Mouse (Mus musculus) brain, adult 2 months (tissue): Measurements from ENCODE around the gene Cbr3.
"Not testable (repeated sequence)": the region's sequence is repeated elsewhere in the genome, so short reads cannot be mapped to it uniquely, and the experiment has no call there.

Source experiments
- DNase-seq: peaks from one replicate; pipeline ENCODE4 v3.0.0; 2011; ENCODE audit warnings: low read depth, low spot score

Gene Cbr3

DNA sequence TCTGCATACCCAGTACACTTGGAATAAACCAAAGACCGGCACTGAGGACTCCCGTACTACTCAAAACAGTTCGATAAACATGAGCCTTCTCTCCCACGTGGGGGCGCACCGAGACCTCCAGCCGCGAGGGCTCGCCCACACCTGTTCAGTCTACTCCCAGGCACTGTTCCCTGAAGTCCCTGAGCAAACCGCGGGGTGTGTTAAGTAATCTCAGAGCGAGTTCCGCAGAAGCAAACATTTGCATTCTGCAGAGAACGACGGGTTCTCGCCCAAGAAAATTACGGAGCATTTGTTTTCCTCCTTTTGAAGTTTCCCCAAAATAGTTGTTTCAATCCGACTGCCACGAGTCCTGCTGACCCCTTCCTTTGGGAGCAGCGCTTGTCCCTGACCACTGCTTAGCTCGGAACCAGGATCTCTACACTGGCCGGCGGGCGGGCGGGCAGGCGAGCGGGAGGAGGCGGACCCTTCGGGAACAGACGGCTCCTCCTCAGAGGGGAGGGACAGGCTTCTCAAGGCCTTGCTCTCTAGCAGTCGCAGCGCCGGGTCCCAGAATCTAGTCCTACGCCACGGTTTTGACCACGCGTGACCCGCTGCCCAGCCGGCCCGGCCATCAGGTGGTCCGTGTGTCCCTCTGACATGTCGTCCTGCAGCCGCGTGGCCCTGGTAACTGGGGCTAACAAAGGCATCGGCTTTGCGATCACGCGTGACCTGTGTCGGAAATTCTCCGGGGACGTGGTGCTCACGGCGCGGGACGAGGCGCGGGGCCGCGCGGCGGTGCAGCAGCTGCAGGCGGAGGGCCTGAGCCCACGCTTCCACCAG lies at the start of gene Cbr3:
Gene Cbr3, plus strand, starts transcription at position 527 of the 819 bp plus-strand sequence.
- peak; percentile 81 for DNase-seq

DNA sequence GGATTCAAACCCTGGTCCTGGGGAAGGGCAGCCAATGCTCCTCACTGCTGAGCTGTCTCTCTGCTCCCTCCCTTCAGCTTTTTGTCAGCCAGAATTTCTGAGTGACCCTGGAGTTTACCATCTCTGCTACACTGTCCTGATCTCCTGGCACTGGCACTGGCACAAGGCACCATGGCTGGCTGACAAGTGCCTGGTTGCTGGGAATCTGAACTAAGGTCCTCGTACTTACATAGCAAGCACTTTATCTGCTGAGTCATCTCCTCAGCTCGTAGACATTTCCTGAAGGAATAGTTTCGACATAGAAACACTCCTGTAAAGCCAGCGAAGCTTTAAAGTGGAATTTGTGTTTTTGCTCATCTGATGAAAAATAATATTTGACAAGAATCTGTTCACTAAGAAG lies 39.0 kb upstream of the Cbr3 start:
- DNase-seq = no peak

DNA sequence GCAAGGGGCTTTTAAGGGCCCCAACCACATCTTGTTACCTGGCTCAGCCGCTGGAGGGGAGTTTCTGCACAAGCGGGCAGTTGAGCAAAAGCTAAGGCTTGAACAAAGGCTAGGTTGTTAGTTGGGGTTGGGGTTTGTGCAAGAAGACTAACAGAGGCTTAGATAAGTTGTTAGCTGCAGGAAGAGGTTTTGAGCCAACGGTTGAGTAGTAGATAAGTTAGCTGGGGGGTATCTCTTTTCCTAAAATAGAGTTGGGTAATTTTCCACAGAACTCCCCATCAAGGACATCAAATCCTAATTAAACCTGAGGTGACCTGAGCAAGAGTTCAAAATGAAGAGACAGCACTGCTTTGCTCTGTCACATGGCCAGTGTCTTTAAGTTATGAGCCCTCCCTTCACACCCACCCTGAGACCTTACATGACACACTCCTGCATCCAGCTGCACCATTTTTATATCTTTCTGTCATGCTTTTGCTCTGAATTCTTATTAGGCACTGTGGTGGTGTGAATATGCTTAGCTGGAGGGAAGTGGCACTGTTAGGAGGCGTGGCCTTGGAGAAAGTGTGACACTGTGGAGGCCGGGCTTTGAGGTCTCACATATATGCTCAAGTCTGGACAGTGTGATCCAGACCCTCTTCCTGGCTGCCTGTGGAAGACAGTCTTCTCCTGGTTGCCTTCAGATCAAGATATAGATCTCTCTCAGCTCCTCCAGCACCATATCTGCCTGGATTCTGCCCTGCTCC lies 34.4 kb upstream of the Cbr3 start:
- no peak for DNase-seq

DNA sequence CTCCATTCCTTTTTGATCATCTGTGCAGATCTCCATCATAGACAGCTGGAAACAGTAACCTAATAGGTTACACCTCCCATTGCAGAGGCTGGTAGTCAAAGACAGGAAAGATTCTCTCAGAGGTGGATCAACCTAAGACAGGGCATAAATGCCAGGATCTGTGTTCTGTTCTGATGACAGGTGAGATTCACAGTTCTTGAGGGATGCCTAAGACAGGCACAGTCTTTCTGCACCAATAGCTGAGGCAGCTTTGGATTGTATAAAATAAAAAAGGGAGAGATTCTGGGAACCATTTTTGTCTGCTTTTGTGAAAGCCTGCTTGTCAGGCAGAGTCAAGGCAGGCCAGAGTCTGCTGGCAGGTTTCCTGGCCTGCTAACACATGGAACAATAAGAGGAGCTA lies 15.0 kb upstream of the Cbr3 start:
- DNase-seq = no peak

DNA sequence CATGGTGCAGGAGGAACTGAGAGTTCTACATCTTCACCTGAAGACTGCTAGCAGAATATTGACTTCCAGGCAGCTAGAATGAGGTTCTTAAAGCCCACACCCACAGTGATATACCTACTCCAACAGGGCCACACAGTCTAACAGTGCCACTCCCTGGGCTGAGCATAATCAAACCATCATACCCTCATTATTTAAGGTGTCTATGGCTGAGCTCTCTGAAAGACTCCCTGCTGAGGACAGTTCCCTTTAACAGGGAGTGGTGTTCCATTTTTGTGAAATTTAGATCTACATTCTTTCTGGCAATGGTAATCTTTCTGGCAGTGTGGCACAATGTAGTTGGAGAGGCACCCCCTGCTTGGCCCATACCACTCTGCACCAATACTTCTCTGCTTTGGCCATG lies 13.5 kb upstream of the Cbr3 start:
- no peak for DNase-seq

DNA sequence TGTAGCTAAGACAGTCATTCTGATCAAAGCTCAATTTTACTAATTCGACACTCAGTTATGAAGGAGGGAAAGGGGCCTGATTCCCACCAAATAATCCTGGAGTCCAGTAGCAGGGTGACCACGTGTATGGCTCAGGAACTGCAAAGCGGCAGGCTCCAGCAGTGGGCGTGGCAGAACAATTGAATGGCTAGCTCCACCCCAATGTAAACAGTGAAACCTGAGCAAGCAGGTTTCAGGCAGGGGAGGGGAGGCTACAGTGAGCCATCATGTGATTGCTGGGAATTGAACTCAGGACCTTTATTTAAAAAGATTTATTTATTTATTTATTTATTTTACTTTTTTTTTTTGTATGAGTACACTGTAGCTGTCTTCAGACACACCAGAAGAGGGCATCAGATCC lies 12.5 kb upstream of the Cbr3 start:
- DNase-seq = not testable (repeated sequence)

DNA sequence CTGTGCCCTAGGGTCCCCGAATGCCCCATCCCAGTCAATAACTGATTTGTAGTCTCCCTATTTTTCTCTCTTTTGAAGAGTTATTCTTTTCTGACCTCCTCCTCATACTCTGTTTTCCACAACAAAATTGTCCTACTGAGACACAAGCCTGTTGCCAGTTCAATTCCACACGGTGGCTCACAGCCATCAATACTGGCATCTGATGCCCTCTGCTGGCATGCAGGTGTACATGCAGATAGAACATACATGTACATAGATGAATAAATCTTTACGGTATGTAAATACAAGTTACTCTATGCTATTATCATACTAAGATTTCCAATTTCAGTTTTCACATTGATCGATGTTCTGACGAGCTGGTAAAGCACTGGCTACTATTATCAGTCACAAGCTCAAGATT lies 12.0 kb upstream of the Cbr3 start:
- DNase-seq = peak; percentile 16

DNA sequence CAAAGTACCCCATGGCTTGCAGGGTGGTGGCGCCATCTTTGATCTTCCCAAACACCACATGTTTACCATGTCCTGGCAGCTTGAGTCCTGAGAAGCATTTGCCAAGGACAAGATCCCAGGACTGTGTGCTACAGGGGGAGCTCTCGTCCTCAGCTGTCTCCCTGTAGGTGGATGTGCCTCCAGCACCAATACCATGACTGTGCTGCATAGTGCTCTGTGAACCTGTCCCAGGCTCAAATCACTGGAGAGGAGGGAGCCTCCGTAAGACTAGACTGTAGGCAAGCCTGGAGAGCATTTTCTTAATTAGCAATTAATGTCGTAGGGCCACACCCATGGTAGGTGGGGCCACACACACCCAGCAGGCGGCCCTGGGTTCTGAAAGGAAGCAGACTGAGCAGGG lies 6.6 kb upstream of the Cbr3 start:
- no peak for DNase-seq

DNA sequence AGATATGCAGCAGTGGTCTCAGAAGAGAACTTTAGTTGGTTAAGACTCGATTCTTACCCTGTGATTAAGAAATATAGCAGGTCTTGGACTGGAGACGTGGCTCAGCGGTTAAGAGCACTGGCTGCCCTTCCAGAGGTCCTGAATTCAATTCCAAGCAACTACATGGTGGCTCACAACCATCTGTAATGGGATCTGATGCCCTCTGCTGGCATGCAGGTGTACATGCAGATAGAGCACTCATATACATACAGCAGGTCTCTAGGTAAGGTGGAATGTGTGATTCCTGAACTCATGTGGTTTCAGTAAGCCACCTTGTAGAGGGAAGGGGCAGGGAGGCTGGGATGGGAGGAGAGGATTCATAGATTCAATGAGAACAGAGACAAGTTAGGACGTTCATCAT lies 4.8 kb upstream of the Cbr3 start:
- DNase-seq = no peak

DNA sequence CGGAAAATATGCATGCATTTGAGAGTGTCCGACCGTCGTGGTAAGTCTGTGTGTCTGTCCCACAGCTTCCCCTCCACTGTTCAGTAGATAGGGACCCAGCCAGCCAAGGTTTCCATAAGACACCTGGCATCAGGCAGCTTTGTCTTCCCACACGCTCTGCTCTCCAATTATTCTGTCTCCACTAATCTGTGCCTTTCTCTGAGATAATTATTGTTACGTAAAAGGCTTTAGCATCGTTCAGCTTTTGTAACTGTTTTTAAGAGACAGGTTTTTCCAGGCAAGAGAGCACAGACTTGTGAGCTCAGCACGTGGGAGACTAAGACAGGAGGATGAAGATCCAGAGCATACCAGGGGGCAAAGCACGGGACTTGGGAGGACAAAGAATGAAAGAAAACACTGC lies 3.9 kb upstream of the Cbr3 start:
- DNase-seq = peak; percentile 78

DNA sequence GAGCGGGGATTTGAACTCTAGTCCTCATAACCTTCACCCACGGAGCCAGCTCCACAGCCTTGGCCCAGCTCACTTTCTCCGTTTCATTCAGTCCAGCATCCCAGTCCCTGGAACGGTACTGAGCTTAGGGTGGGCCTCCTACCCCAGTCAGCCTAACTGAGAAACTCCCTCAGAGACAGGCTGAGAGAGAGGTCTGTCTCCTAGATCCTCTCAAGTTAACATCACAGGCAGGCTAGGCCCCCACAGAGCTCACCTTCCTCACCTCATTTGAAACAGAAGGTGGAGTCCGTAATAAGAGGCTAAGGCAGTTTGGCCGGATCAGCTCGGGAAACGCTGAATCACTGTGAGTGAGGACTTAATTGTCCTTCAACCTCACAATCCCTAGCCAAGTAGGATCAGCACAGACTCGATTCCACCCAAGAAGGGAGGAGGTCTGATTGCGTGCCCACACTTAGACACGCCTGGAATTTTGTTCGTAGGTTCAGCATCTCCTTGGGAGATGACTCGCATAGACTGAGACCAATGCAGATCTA lies 793 bp upstream of the Cbr3 start:
- DNase-seq = no peak

DNA sequence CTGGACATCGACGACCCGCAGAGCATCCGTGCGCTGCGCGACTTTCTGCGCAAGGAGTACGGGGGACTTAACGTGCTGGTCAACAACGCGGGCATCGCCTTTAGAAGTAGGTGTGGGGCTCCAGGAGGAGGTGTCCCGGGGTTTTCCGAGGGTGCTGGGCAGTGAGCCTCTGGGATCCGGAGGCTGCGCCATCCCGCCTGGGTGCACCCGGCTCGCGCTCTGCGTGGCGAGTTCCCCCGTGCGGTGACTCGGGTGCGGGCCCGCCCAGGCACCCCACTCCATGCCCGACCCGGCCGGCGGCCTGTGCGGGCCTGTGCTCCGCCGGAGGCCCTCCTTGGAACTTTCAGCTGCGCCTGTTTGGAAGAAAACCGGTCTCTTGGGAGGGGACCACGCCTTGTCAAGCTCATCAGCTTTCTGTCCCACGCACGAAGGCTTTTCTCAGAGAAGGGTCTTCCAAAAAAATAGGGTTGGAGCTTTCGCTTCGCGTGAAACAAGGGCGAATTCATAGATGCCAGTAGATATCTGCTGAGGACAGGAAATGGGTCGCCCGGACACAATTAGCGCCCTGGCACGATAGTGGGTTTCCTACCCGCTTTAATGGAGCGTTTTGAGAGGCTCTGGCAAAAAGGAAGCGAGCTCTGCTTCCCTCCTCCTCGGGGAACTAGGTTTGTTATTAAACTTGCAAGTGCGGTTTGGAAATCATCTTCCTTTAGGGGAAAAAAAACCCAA lies 657 bp downstream of the Cbr3 start:
- peak; percentile 10 for DNase-seq

DNA sequence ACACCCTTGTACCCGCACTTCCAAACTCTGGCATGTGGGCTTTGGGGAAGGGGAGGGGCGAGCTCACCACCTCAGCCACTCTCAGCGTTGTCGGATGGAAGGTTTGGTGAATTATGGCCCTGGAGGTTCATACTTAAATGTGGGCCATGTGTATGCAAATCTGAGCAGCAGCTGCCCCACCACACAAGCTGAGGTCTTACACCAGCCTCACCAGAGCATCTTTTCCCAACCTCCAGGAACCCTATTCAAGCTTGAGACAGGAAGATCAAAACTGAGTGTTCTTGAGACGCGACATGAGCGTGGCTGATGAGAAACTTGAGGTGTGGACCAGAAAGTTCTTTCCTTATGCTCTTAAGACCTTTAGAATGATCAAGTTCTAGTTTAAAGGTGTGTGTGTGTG lies 1.4 kb downstream of the Cbr3 start:
- DNase-seq = no peak

DNA sequence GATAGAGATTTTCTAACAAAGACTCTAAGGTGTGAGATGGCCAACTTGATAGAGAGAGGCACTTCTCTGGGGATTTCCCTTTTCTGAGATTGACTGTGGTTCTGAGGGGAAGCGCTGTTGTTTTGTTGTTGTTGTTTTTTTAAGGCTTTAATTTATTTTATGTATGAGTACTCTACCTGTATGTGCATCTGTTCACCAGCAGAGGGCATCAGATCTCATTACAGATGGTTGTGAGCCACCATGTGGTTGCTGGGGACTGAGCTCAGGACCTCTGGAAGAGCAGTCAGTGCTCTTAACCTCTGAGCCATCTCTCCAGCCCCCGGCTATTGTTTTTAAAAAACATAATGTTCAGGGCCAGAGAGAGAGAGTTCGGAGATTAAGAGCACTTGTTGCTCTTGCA lies 2.8 kb downstream of the Cbr3 start:
- DNase-seq = not testable (repeated sequence)

DNA sequence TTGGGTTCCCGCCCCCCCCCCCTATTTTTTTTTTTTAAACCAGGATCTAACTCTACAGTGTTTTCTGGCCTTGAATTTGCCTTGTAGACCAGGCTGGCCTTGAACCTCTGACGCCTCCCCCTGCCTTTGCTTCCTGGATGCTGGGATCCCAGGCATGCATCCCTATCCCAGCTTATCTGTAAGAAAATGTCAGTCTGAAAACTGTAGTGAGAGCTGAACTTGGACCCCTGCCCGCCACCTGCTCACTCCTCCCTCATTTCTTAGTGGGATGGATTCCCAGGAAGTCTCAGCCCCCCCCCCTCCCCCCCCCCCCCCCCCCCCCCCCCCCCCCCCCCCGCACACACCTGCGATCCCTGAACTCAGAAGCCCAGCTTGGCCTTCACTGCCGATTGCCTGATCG lies 3.4 kb downstream of the Cbr3 start:
- no peak for DNase-seq

DNA sequence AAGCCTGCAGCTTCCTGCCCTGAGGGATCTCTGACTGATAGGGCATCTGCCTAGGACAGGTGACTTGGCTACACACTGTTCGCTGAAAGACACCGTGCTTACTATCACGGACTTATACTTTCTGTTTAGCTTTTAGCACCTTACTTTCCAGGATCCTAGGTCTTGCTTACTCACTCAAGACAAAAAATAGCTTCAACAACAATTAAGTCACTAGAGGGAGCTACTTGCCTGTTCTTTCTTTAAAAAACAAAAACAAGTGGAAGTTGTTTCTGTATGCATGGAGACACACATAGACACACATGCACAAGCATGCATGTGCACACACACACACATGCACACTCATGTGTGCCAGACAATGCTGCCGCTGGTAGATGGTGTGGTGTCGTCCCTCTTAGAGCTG lies 3.9 kb downstream of the Cbr3 start:
- DNase-seq = peak; percentile 73

DNA sequence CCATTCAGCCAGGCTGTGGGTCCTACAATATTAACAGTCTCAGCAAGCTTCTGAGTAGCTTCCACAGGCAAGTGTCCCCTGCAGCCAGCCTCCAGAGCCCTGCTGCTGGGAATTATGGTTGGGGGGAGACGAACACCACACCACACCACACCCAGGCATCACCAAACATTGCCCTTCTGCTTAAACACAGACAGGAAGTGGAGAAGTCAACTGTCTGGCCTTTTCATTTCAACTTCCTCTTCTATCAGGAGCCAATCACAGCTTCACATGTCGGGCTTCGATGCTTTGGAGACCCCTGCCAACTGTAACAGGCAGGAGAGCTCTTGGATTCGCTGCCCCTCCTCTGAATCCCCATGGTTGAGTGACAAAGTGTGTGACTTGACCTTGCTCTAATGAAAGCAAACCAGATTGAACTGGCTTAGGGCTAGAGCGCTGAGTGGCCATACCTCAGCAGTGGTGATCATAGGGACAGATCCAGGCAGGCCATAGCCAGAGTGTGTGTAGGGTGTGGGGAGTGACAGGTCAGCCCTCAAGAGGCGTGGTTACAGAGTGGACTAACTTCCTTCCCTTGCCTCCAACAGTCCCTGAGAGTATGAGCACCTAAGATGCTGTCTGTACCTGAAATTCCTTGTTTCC lies 8.3 kb downstream of the Cbr3 start:
- no peak for DNase-seq

DNA sequence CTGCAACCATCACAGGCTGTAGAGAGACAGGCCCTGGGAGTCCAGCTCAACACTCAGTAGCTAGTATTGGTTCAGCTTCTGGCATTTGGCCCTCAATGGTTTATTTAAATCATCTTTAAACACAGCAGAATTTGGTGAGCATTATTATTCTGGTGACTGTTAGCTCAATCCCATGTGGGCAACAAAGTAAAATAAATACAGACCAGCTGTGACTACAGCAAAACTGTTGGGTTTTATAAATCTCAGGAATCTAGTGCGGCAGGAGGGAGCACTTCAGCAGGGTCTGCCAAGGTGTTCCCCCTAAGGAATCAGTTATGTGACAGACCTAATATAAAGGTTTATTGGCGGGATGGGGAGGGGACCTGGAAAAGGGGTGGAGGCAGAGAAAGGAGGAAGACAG lies 9.7 kb downstream of the Cbr3 start:
- DNase-seq = no peak

DNA sequence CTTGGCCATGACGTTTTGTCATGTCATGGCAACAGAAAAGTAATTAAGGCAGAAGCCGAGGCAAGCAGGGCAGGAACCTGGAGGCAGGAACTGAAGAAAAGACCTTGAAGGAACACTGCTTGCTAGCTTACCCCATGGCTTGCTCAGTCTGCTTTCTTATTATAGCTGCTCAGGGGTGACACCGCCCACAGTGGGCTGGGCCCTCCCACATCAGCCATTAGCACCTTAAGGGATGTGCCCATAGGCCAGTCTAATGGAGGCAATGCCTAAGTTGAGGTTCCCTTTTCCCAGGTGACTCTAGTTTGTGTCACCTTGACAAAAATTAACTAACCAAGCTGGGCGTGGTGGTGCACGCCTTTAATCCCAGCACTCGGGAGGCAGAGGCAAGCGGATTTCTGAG lies 24.1 kb downstream of the Cbr3 start:
- no peak for DNase-seq

DNA sequence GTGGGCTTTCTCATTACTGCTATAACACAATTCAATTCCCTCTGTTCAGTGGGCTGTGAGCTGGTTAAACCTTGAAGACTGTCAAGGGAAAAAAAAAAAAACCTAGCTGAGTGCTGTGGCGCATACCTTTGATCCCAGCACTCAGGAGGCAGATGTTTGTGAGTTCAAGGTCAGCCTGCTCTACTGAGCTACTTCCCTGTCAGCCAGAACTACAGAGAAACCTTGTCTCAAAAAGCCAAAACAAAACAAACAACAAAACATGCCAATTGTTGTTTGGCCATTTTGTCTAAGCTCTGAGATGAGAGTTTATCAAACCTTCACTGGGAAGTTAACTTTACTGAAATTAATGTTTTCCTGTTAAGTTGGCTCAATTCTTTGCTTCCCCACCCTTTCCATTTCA lies 26.2 kb downstream of the Cbr3 start:
- DNase-seq = no peak

DNA sequence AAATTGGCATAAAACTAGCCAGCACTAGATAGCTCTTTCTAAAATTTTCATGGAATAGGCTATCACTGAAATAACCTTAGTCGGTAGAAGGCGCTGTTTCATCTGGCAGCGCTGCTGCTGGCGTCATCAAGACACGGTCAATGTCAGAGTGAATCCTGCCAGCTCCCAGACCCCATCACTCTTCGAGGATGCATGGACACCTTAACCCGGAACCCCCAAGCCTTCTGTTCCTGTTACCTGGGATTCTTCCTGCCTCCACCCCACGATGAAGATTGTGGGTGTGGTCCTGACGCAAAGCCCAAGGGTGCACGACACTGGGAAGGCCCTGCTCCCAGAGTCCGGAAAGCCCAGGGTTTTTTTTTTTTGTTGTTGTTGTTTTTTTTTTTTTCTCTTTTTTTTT lies 27.9 kb downstream of the Cbr3 start:
- peak; percentile 94 for DNase-seq
